ENCODE assay signal across 10 mouse cellular contexts in the genomic region with DNA sequence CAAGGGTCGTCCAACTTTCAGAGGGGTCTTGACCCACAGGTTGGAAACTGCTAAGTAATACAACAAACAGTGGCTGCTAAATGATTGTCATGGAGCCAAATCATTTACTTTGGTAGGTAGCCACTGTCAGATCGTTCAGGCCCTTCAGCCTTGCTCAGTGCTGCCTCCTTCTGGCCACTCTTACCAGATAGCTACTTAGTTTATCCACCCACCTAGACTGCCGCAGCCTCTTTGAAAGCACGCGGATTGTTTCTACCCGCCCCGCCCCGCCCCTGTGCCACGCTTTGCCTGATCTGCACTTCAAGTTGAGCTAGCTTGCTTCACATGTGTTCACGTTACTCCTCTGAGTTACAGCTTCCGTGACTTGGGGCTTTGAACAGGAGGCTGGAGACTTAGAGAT. TPM values are rescaled to one million over a fixed set of nuclear protein-coding genes. Genes with fewer than 3 reads are reported as not detected.
DNase-seq lines count a peak whose midpoint lies in the region; ATAC-seq and TF ChIP-seq lines count a peak whose summit lies in the region.
"Had no signal": no experiment of that assay in that cellular context is flagged by ENCODE, and none has a peak within 500 bp of the region (broad histone marks: within the 10 kb centered on the region; RNA-seq: fewer than 3 reads in every experiment).

No protein-coding gene starts in this region.

- peak; percentile 30 for TF ChIP-seq RAD21 in CH12.LX (IDR thresholded peaks at IDR 0.05; ENCODE audit: low read depth, low read length)

- H3K4me3 ChIP-seq in intestine, postnatal 0 days (ENCODE audit: low read depth, low read length): no peak overlapping the region
- no peak overlapping the region for H3K4me3 ChIP-seq in intestine, embryonic 15.5 days (replicated peaks)
- no peak overlapping the region for H3K4me3 ChIP-seq in CH12.LX (replicated peaks in 1 of 3; ENCODE audit: low read depth in 2 of 3, low read length in 2 of 3, poor library complexity in 1 of 3)
- H3K4me3 ChIP-seq: neural tube, embryonic 12.5 days had no signal

- no peaks in the 10 kb centered on the region for H3K9me3 ChIP-seq in intestine, postnatal 0 days (ENCODE audit: control insufficient read depth)
- no peaks in the 10 kb centered on the region for H3K9me3 ChIP-seq in intestine, embryonic 15.5 days
- no peaks in the 10 kb centered on the region for H3K9me3 ChIP-seq in CH12.LX (replicated peaks; ENCODE audit: low read length)
- H3K9me3 ChIP-seq: neural tube, embryonic 12.5 days had no signal

- intact Hi-C loops in heart, postnatal 25 days (cut with DNase I): loop anchor here (10.0 kb wide), 1 partner anchor 1517 kb away; a partner anchor contains a TSS

- no peaks in the 10 kb centered on the region for H3K4me1 ChIP-seq in intestine, postnatal 0 days (replicated peaks; ENCODE audit: control insufficient read depth, insufficient read depth, low read length)
- no peaks in the 10 kb centered on the region for H3K4me1 ChIP-seq in intestine, embryonic 15.5 days (replicated peaks)
- peaks cover 0 to 3% of the 10 kb centered on the region in 2 experiments; a peak in 1 of 4 replicates for H3K4me1 ChIP-seq in CH12.LX (ENCODE audit: control insufficient read depth in 1 of 2, insufficient read depth in 2 of 2)
- H3K4me1 ChIP-seq: neural tube, embryonic 12.5 days had no signal

- dilution Hi-C loops in CH12.LX (cut with MboI; ENCODE audit: extremely low pct_ligation_motif_present, extremely low pct_unique_long_range_greater_than_20kb, low sequenced_read_pairs): no loop called here

- H3K79me2 ChIP-seq in CH12.LX (replicated peaks; ENCODE audit: control insufficient read depth, extremely low read depth, insufficient read depth, poor library complexity, severe bottlenecking): no peaks in the 10 kb centered on the region

- DNase-seq in CH12.LX (ENCODE audit: extremely low read depth) (peak; percentile 79), WW6 (ENCODE audit: low read depth, low spot score) (peak; percentile 60)
- peak; percentile 29 for DNase-seq in kidney, postnatal 14 days
- DNase-seq in retina, postnatal 1 day: peak; percentile 68
- DNase-seq in layer of hippocampus, adult 11-12 months (ENCODE audit: low spot score): no peak
- no peak for DNase-seq in heart, postnatal 25 days (ENCODE audit: low spot score)

- TF ChIP-seq EP300 in CH12.LX (IDR thresholded peaks at IDR 0.05; ENCODE audit: low read length): no peak

- in situ Hi-C loops in CH12.LX (cut with MboI; ENCODE audit: low pct_ligation_motif_present, low pct_unique_long_range_greater_than_20kb, low sequenced_read_pairs): no loop called here

- H3K4me2 ChIP-seq in intestine, postnatal 0 days (replicated peaks; ENCODE audit: low read depth): no peak overlapping the region
- no peak overlapping the region for H3K4me2 ChIP-seq in intestine, embryonic 15.5 days (replicated peaks)
- H3K4me2 ChIP-seq in CH12.LX (ENCODE audit: insufficient read depth, low read depth, poor library complexity, severe bottlenecking): peak overlapping the region; percentile 77
- H3K4me2 ChIP-seq: neural tube, embryonic 12.5 days had no signal

- TF ChIP-seq CTCF in intestine, postnatal 0 days (IDR thresholded peaks at IDR 0.05; ENCODE audit: low read depth): peak; percentile 82
- peak; percentile 52 to 78; a peak in 3 of 4 replicates for TF ChIP-seq CTCF in CH12.LX (conservative IDR thresholded peaks at IDR 0.05 in 1 of 2, IDR thresholded peaks at IDR 0.05 in 1 of 2; ENCODE audit: low read depth in 2 of 2, low read length in 2 of 2)

- 23% methylated on average over 11 of the region's 11 CpGs for WGBS in intestine, postnatal 0 days
- 21% methylated on average over 11 of the region's 11 CpGs for WGBS in intestine, embryonic 15.5 days

- TF ChIP-seq POLR2A in CH12.LX (IDR thresholded peaks at IDR 0.05; ENCODE audit: low read depth, low read length): no peak

- ATAC-seq in intestine, postnatal 0 days: no peak
- no peak for ATAC-seq in intestine, embryonic 15.5 days

- H3K36me3 ChIP-seq in intestine, postnatal 0 days (ENCODE audit: control insufficient read depth, insufficient read depth): no peaks in the 10 kb centered on the region
- no peaks in the 10 kb centered on the region for H3K36me3 ChIP-seq in intestine, embryonic 15.5 days
- no peaks in the 10 kb centered on the region for H3K36me3 ChIP-seq in CH12.LX (replicated peaks in 1 of 2; ENCODE audit: control insufficient read depth in 1 of 2, insufficient read depth in 1 of 2, low read length in 1 of 2)
- H3K36me3 ChIP-seq: neural tube, embryonic 12.5 days had no signal

- 0 out of 2 replicates have a peak, but pooled peaks cover 3% of the 10 kb centered on the region for H3K27me3 ChIP-seq in intestine, postnatal 0 days (replicated peaks; ENCODE audit: control insufficient read depth, insufficient read depth, low read length)
- no peaks in the 10 kb centered on the region for H3K27me3 ChIP-seq in intestine, embryonic 15.5 days (replicated peaks)
- H3K27me3 ChIP-seq in CH12.LX (replicated peaks): no peaks in the 10 kb centered on the region
- H3K27me3 ChIP-seq: neural tube, embryonic 12.5 days had no signal

- no peak overlapping the region for H3K9ac ChIP-seq in intestine, postnatal 0 days (ENCODE audit: low read depth, low read length)
- no peak overlapping the region for H3K9ac ChIP-seq in intestine, embryonic 15.5 days
- no peak overlapping the region for H3K9ac ChIP-seq in CH12.LX (ENCODE audit: insufficient read depth, low read depth)
- H3K9ac ChIP-seq: neural tube, embryonic 12.5 days had no signal

- H3K27ac ChIP-seq in intestine, postnatal 0 days (ENCODE audit: low read depth, low read length): no peak overlapping the region
- H3K27ac ChIP-seq in intestine, embryonic 15.5 days: no peak overlapping the region
- H3K27ac ChIP-seq in CH12.LX (ENCODE audit: insufficient read depth, low read depth): no peak overlapping the region
- H3K27ac ChIP-seq: neural tube, embryonic 12.5 days had no signal

TF ChIP-seq in CH12.LX, 34 proteins besides CTCF, POLR2A, EP300 and RAD21:
- TF ChIP-seq TBP (conservative IDR thresholded peaks at IDR 0.05; ENCODE audit: low read depth, low read length) (no peak), MEF2A (IDR thresholded peaks at IDR 0.05; ENCODE audit: borderline replicate concordance, low read depth, low read length) (no peak), USF1 (IDR thresholded peaks at IDR 0.05; ENCODE audit: low read depth, low read length) (no peak), CHD2 (IDR thresholded peaks at IDR 0.05; ENCODE audit: low read length) (no peak), MAZ (IDR thresholded peaks at IDR 0.05; ENCODE audit: low read depth, low read length) (no peak), MXI1 (IDR thresholded peaks at IDR 0.05; ENCODE audit: low read depth, low read length) (peak; percentile 41; the same call in 1 of the 2 replicates), SMC3 (IDR thresholded peaks at IDR 0.05; ENCODE audit: low read depth, low read length) (peak; percentile 80)

RNA-seq across cellular contexts. Expression of a gene that starts 14.6 kb away (rescaled TPM):
- 1.9 and 2.6 TPM in 2 replicates for polyA plus RNA-seq in intestine, postnatal 0 days (2015; fragmentation: Nextera tagmentation; extraction: Ambion mirVana)
- 0.13 and 0.25 TPM in 2 replicates for polyA plus RNA-seq in intestine, embryonic 15.5 days (2015; fragmentation: Nextera tagmentation; extraction: Ambion mirVana)
- total RNA-seq in CH12.LX (2012; rRNA removed) (not detected in 2 replicates), CH12.LX (2014; rRNA removed) (not detected in 2 replicates)
- not detected in 2 replicates for polyA plus RNA-seq in CH12.LX (2012; ENCODE audit: insufficient read length, low read depth)
- not detected for total RNA-seq in heart, postnatal 25 days (2021)
- total RNA-seq: heart, adult 18-20 months had no signal
- polyA plus RNA-seq: neural tube, embryonic 12.5 days had no signal

Comparison
In these comparisons a context has a peak if more than half of its experiments do, and no peak if none do; other contexts are left out.
1. DNase-seq: peak in CH12.LX (single experiment), WW6 (single experiment), kidney, postnatal 14 days (single experiment) and retina, postnatal 1 day (single experiment); none in layer of hippocampus, adult 11-12 months (single experiment) and heart, postnatal 25 days (single experiment).